Mouse (Mus musculus) embryonic fibroblast, embryonic 13.5 days (primary cell): Measurements from ENCODE around the gene Cyb5d2.
A peak's percentile ranks its signal among the peaks of the same experiment; 100 is the strongest.

Experiments used
- CTCF ChIP-seq: IDR thresholded peaks from 2 replicates; pipeline ENCODE4 v1.5.1; 2011; ENCODE audit warnings: mild to moderate bottlenecking, control low read depth, low read length, moderate library complexity, borderline replicate concordance; ENCODE audit not compliant: insufficient read depth
- POLR2A ChIP-seq: IDR thresholded peaks from 2 replicates; pipeline ENCODE4 v1.6.1; 2011; ENCODE audit warnings: low read depth, mild to moderate bottlenecking, control low read depth, low read length, moderate library complexity

DNA sequence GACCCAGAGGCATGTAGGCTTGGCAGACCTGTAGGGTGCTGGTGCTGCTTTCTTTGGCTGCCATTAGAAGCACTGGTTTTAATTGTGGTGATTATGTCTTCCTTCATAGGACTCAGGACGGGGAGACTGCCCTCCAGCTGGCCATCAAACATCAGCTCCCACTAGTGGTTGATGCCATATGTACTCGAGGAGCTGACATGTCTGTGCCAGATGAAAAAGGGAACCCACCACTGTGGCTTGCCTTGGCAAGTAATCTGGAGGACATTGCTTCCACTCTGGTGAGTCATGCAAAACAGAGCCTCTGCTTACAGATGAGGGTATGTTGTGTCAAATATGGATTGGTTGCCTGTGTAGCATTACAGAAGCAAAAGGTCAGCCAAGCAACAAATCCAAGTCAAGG, 44.0 kb downstream of the Cyb5d2 start:
- TF ChIP-seq CTCF: peak; percentile 34; the same call in 1 of the 2 replicates
- TF ChIP-seq POLR2A: no peak
